11 mouse cellular contexts compared by ENCODE assay signal in genomic region chr5:103208869-103209268, GRCm38 (mm10). TPM values are rescaled to one million over a fixed set of nuclear protein-coding genes. Genes with fewer than 3 reads are reported as not detected.
DNase-seq lines count a peak whose midpoint lies in the region; ATAC-seq lines count a peak whose summit lies in the region.
"Had no signal": no experiment of that assay in that cellular context is flagged by ENCODE, and none has a peak within 500 bp of the region (broad histone marks: within the 10 kb centered on the region; RNA-seq: fewer than 3 reads in every experiment).

No protein-coding gene starts in this region.

- H3K36me3 ChIP-seq in hindbrain, embryonic 16.5 days (ENCODE audit: control insufficient read depth, insufficient read depth, low read length): peaks cover 7% of the 10 kb centered on the region
- H3K36me3 ChIP-seq: heart, embryonic 15.5 days; limb, embryonic 13.5 days had no signal

- H3K9ac ChIP-seq in hindbrain, embryonic 16.5 days (ENCODE audit: low read depth, low read length): peak overlapping the region; percentile 75
- H3K9ac ChIP-seq: heart, embryonic 15.5 days; limb, embryonic 13.5 days had no signal

- WGBS in hindbrain, embryonic 16.5 days: 19% methylated on average over 8 of the region's 8 CpGs

- peak overlapping the region; percentile 68 for H3K4me3 ChIP-seq in hindbrain, embryonic 16.5 days (ENCODE audit: low read length)
- H3K4me3 ChIP-seq: limb, embryonic 13.5 days had no signal

- DNase-seq in left cerebral cortex, postnatal 36 days (ENCODE audit: low spot score in 2 of 2): peak; percentile 39 to 44
- DNase-seq in left cerebral cortex, adult 8-10 months (ENCODE audit: low spot score in 2 of 2): no peak
- DNase-seq in cerebellum, postnatal 14 days: peak; percentile 71 to 76
- DNase-seq in right cerebral cortex, postnatal 25 days: peak; percentile 38
- DNase-seq in urinary bladder, adult 2 months (ENCODE audit: low spot score): no peak
- DNase-seq in liver: no peak
- DNase-seq: kidney, postnatal 10 days; lung, postnatal 36 days had no signal

- H3K4me2 ChIP-seq in hindbrain, embryonic 16.5 days (ENCODE audit: low read length): peak overlapping the region; percentile 71
- H3K4me2 ChIP-seq: limb, embryonic 13.5 days had no signal

- no peaks in the 10 kb centered on the region for H3K9me3 ChIP-seq in hindbrain, embryonic 16.5 days (ENCODE audit: control insufficient read depth, low read length)
- H3K9me3 ChIP-seq: heart, embryonic 15.5 days; limb, embryonic 13.5 days had no signal

- H3K4me1 ChIP-seq in hindbrain, embryonic 16.5 days (ENCODE audit: control insufficient read depth, insufficient read depth, low read depth, low read length): peaks cover 12% of the 10 kb centered on the region

- ATAC-seq in hindbrain, embryonic 16.5 days: no peak

- H3K27ac ChIP-seq in hindbrain, embryonic 16.5 days (ENCODE audit: low read depth, low read length): peak overlapping the region; percentile 84
- H3K27ac ChIP-seq: heart, embryonic 15.5 days; limb, embryonic 13.5 days had no signal

- H3K27me3 ChIP-seq in hindbrain, embryonic 16.5 days (replicated peaks; ENCODE audit: control insufficient read depth, insufficient read depth, low read length): no peaks in the 10 kb centered on the region
- H3K27me3 ChIP-seq: heart, embryonic 15.5 days had no signal

- intact Hi-C loops in left cerebral cortex, postnatal 36 days (cut with DNase I): loop anchor here (2.0 to 10.0 kb wide), 3 partner anchors 42 to 187 kb away; no protein-coding TSS in a partner anchor

RNA-seq across cellular contexts. Expression of gene Mapk10, which starts 2.3 kb away (rescaled TPM):
- 100 to 1,000 TPM; 443 to 506 TPM for total RNA-seq in left cerebral cortex, postnatal 36 days (2021)
- total RNA-seq in left cerebral cortex, adult 8-10 months (2022): 100 to 1,000 TPM; 474 to 541 (median 500) TPM
- 92.4 and 96.7 TPM in 2 replicates for polyA plus RNA-seq in hindbrain, embryonic 16.5 days (2015; fragmentation: Nextera tagmentation; extraction: Ambion mirVana)
- 0.29 and 0.45 TPM in 2 replicates for polyA plus RNA-seq in urinary bladder, adult 2 months (2012; rRNA removed)

Comparison
In these comparisons a context has a peak if more than half of its experiments do, and no peak if none do; other contexts are left out.
1. DNase-seq: peak in left cerebral cortex, postnatal 36 days (2 of 2), cerebellum, postnatal 14 days (2 of 2) and right cerebral cortex, postnatal 25 days (single experiment); none in left cerebral cortex, adult 8-10 months (0 of 2), urinary bladder, adult 2 months (single experiment) and liver (single experiment).